Mouse (Mus musculus) kidney, postnatal 36 days (tissue): ENCODE measurements around the gene Fam117b.

Experiments
- DNase-seq, 2 experiments: peaks; one replicate each; pipeline ENCODE4 v3.0.0; 2021 to 2022; ENCODE audit warnings: mixed read lengths in 2 of 2

Fam117b gene

DNA sequence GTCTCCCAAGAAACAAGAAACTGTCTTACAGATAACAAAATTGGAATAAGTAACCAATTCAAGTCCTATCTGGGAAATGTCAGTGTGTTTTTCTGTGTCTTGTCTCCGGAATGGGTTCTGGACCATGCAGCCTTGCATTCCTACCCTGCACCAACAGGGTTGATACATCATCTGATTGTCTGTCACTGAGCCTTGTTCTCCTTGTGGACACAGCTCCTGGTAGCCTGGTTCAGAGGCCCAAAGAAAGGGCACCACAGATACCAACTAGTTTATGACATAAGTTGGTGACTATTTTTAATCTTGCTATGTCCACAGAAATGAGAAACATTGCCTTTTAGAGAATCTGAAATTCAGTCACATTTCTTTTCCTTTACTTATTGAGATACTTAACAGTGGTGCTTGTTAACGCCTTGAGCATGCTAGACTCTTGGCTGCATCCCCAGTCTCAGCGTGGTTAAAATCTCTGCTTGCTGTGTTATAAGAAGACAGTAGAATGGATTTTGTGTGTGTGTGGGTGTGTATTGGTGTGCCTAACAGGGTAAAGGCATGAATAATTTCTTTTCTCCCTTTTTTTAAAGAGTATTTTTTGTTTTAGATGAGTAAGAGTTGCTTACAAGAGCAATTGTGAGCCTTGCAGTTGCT is 74.7 kb downstream of the Fam117b start:
- no peak for DNase-seq

DNA sequence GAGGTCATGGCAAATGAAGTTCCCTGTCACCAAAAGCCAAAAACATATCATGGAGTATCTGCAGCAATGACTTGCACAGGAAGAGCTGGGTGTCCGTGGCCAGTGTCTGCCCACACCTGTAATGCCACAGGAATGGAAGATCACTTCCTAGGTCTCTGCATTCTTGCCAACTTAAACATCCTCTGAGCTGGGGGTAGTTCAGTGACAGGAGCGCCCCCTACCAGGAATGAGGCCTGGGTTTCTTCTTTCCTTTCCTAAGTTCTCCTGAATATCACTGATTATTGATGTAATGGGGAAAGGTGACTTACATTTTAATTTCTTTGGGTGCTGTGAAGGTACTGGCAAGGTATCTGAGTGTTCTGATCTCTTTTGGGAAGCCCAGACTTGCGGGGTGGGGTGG is 82.8 kb downstream of the Fam117b start:
- DNase-seq, result no peak

GRCm38 (mm10) chr1:59997352-59997751 is 84.5 kb downstream of the Fam117b start:
- no peak for DNase-seq

DNA sequence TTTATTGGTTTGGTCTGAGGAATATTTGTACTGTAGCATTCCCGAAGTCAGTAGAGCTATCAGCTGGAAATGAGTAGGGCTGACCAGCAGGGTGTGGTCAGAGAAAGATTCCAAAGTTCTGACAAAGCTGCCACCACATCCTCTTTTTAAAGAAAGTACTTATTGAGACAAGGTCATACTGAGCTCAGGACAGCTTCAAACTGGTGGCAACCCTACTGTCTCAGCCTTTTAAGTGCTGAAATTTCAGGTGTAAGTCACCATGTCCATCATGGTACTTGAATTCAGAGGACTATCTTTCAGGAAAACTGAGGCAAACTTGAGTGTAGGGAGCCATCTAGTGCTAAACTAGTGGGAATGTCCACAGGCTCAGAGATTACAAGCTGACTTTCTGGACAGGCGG is 87.5 kb downstream of the Fam117b start:
- DNase-seq, result peak in 1 of 2 experiments; percentile 9

DNA sequence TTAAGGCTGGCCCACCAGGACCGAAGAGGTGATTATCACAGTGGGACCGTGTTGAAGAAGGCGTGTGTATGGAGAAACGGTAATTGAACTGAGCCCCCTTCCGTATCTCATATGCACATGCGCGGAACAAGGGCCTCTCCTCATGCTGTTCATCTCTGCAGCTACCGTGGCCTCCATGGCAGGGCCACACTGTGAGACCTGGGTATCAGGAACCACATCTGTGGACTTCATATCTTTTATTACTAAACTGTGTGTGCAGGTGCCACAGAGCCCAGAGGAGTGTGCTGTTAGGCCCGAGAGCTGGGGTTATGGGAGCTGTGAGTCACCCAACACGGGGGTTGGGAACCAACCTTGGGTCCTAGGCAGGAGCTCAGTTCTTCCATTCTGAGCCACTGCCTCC is 94.5 kb downstream of the Fam117b start:
- DNase-seq, result no peak

DNA sequence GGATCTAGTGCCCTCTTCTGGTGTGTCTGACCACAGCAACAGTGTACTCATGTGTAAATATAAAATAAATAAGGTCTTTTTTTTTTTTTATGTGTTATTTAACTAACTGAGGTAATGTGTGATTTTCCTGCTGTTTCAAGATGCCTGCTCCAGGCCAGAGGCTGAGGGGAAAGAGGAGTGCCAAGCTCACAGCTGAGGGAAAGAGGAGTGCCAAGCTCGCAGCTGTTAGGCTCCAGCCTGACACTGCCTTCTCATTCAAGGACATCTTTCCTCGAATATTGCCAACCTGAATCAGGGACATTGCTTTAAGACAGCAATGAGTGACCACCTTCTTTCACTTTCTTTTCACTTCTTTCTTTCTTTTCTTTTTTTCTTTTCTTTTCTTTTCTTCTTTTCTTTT is 95.9 kb downstream of the Fam117b start:
- DNase-seq, result no peak

DNA sequence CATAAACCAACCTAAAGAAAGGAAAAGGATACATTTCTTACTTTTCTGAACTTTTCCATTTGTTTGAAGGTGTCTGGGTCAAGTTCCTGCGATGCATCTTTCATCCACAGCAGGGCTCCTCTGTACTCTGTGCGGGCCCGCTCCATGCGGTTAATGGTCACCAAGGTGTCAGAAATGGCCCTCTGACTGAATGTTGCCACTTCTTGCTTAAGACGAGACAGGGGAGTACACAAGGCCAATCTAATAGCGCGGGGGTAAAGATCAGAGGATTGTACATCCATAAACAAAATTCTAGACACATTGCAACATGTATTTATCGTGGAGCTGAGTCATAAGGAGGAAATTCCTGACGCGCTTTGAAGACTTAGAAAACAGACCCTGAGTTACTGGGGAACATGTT is 101.0 kb downstream of the Fam117b start:
- no peak for DNase-seq

- no peak for DNase-seq
Observed at GRCm38 (mm10) chr1:60015511-60015910, 102.7 kb downstream of the Fam117b start.

DNA sequence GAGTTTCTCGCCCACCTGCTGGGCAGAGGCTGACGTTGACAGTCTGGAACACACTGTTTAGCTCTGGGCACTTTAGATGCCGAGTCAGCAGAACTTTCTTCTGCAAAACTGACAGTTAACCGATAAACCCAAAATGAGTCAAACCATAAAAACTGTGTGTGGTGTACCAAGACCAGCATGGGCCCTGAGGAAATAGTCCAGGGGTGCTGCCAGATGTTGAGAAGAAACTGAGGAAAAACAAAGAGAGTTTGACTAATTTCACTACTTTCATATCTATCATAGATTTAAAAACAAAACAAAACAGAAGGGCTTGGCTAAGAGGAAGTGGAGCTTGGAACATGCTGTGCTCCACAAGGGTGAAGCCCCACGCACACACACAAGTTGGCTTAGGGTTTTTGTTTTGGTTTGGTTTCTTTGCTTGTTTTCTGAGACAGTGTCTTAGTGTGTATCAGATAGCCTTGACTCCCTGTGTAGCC is 103.4 kb downstream of the Fam117b start:
- DNase-seq, result peak in 1 of 2 experiments; percentile 28

DNA sequence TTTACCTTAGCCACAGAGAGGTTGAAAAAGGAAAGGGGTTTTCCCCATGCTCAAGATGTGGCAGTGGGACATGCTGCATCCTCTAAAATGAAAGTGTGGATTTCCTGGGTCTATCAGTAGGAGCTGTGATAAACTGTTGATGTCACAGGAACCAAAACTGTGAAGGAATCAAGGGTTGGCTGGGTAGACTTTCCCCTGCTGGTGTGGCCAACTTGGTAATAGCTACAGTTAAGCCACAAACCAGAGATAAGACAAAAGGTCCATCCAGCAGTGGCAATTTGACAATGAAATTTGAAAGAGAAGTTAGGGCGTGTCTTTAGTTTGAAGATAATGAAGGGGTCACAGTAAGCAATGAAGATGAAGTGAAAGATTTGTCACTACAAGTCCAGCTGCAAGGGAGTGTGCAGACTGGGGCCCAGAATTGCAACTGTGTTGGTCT is 104.2 kb downstream of the Fam117b start:
- DNase-seq, result no peak
